Mouse (Mus musculus) embryonic facial prominence, embryonic 12.5 days (tissue): ENCODE data around the gene Sall4. TPM values are rescaled to one million over a fixed set of nuclear protein-coding genes. Genes with fewer than 3 reads are reported as not detected.
A peak's percentile ranks its signal among the peaks of the same experiment; 100 is the strongest.

Experiments
- ATAC-seq: fragments of 200-750 bp; cut with Nextera tagmentation; 2 replicates; pipeline ENCODE4 v1.8.0; 2017; ENCODE audit not compliant: insufficient number of reproducible peaks, insufficient read depth, low FRiP score, low TSS enrichment
- H3K27ac ChIP-seq: fragments of 300-500 bp; sonication (generic); 2 replicates; pipeline ENCODE4 v1.5.1; 2016; ENCODE audit warnings: mild to moderate bottlenecking
- H3K27me3 ChIP-seq: fragments of 300-500 bp; sonication (generic); 2 replicates; pipeline ENCODE4 v1.6.1; 2016; ENCODE audit warnings: mild to moderate bottlenecking, moderate library complexity
- H3K36me3 ChIP-seq: fragments of 300-500 bp; sonication (generic); 2 replicates; pipeline ENCODE4 v1.6.1; 2016; ENCODE audit warnings: mild to moderate bottlenecking
- H3K4me1 ChIP-seq: fragments of 300-500 bp; sonication (generic); 2 replicates; pipeline ENCODE4 v1.6.1; 2016
- H3K4me2 ChIP-seq: fragments of 300-500 bp; sonication (generic); replicated peaks from 2 replicates; pipeline ENCODE4 v1.6.1; 2016; ENCODE audit warnings: mild to moderate bottlenecking, moderate library complexity
- H3K4me3 ChIP-seq: fragments of 300-500 bp; sonication (generic); 2 replicates; pipeline ENCODE4 v1.5.1; 2016; ENCODE audit warnings: mild to moderate bottlenecking
- H3K9ac ChIP-seq: fragments of 300-500 bp; sonication (generic); 2 replicates; pipeline ENCODE4 v1.6.1; 2016; ENCODE audit warnings: mild to moderate bottlenecking, moderate library complexity
- H3K9me3 ChIP-seq: fragments of 300-500 bp; sonication (generic); 2 replicates; pipeline ENCODE4 v1.6.1; 2016; ENCODE audit warnings: mild to moderate bottlenecking, moderate library complexity
- WGBS: fragments of 180-500 bp; shearing (Covaris S2); methylation state at CpG from one replicate; pipeline ENCODE4 v1.1.7; 2016; 5-methylcytosine and 5-hydroxymethylcytosine counted together
- polyA plus RNA-seq: library from polyadenylated mRNA; unstranded; fragments of >200 nt; fragmentation: Nextera tagmentation; extraction: Ambion mirVana; gene quantifications from 2 replicates; pipeline ENCODE4 v1.2.1, GENCODE M21; 2016

Sall4 gene
- polyA plus RNA-seq, 1 experiment from 2014 or later: 2.9 TPM

GRCm38 (mm10) chr2:168742649-168743048 lies 25.1 kb downstream of the Sall4 start:
- H3K9me3 ChIP-seq: no peaks in the 10 kb centered on the region
- no peaks in the 10 kb centered on the region for H3K4me1 ChIP-seq
- H3K9ac ChIP-seq: no peak overlapping the region
- H3K4me3 ChIP-seq: peak overlapping the region; percentile 88
- H3K4me2 ChIP-seq: peak overlapping the region; percentile 74
- H3K27ac ChIP-seq: peak overlapping the region; percentile 82; the same call in 1 of the 2 replicates
- 24% methylated on average over 7 of the region's 7 CpGs for WGBS
- no peaks in the 10 kb centered on the region for H3K36me3 ChIP-seq
- H3K27me3 ChIP-seq: no peaks in the 10 kb centered on the region
- no peak for ATAC-seq

- Histone ChIP-seq H3K9ac (peak within 1 kb of the TSS; percentile 85), H3K36me3 (no peaks in the 10 kb centered on the region), H3K4me1 (no peaks in the 10 kb centered on the region), H3K27me3 (no peaks in the 10 kb centered on the region), H3K27ac (peak within 1 kb of the TSS; percentile 82), H3K4me2 (peak within 1 kb of the TSS; percentile 74), H3K9me3 (no peaks in the 10 kb centered on the region), H3K4me3 (peak within 1 kb of the TSS; percentile 88)
- WGBS: 10% methylated on average over 20 of the region's 33 CpGs
- ATAC-seq: peak; percentile 53; the same call in 1 of the 2 replicates
These were observed 25.6 kb downstream of the Sall4 start, which contains the start of gene Atp9a for GRCm38 (mm10) chr2:168742059-168742627. Gene Atp9a, minus strand, starts transcription at chr2:168742409.

GRCm38 (mm10) chr2:168741273-168742058 lies 26.3 kb downstream of the Sall4 start:
- WGBS: 1% methylated on average over 37 of the region's 108 CpGs
- no peaks in the 10 kb centered on the region for H3K9me3 ChIP-seq
- no peaks in the 10 kb centered on the region for H3K4me1 ChIP-seq
- peak; percentile 84 for ATAC-seq
- H3K4me2 ChIP-seq: peak overlapping the region; percentile 74
- H3K27ac ChIP-seq: peak overlapping the region; percentile 82
- H3K36me3 ChIP-seq: no peaks in the 10 kb centered on the region
- peak overlapping the region; percentile 88 for H3K4me3 ChIP-seq
- no peaks in the 10 kb centered on the region for H3K27me3 ChIP-seq
- peak overlapping the region; percentile 85 for H3K9ac ChIP-seq

- no peak for ATAC-seq
- peak overlapping the region; percentile 88 for H3K4me3 ChIP-seq
- H3K4me2 ChIP-seq: peak overlapping the region; percentile 69
- no peak overlapping the region for H3K27ac ChIP-seq
- H3K9ac ChIP-seq: no peak overlapping the region
- H3K36me3 ChIP-seq: no peaks in the 10 kb centered on the region
- WGBS: 91% methylated on average over 10 of the region's 10 CpGs
- H3K9me3 ChIP-seq: no peaks in the 10 kb centered on the region
- H3K27me3 ChIP-seq: no peaks in the 10 kb centered on the region
- H3K4me1 ChIP-seq: no peaks in the 10 kb centered on the region
These were observed 27.2 kb downstream of the Sall4 start for GRCm38 (mm10) chr2:168740496-168740895.

- no peaks in the 10 kb centered on the region for H3K9me3 ChIP-seq
- H3K4me3 ChIP-seq: no peak overlapping the region
- no peaks in the 10 kb centered on the region for H3K4me1 ChIP-seq
- no peak for ATAC-seq
- WGBS: 93% methylated on average over 1 of the region's 1 CpGs
- H3K27me3 ChIP-seq: no peaks in the 10 kb centered on the region
- no peak overlapping the region for H3K4me2 ChIP-seq
- H3K36me3 ChIP-seq: no peaks in the 10 kb centered on the region
- H3K27ac ChIP-seq: no peak overlapping the region
- H3K9ac ChIP-seq: no peak overlapping the region
These were observed 28.9 kb downstream of the Sall4 start for GRCm38 (mm10) chr2:168738854-168739253.

- Histone ChIP-seq H3K36me3 (no peaks in the 10 kb centered on the region), H3K27ac (no peak overlapping the region), H3K4me3 (no peak overlapping the region), H3K9me3 (no peaks in the 10 kb centered on the region), H3K4me2 (no peak overlapping the region), H3K9ac (no peak overlapping the region), H3K4me1 (no peaks in the 10 kb centered on the region), H3K27me3 (no peaks in the 10 kb centered on the region)
- no peak for ATAC-seq
- WGBS: 64% methylated on average over 10 of the region's 10 CpGs
These were observed 29.9 kb downstream of the Sall4 start for GRCm38 (mm10) chr2:168737878-168738277.

GRCm38 (mm10) chr2:168734023-168734422 lies 33.7 kb downstream of the Sall4 start:
- ATAC-seq: no peak
- no peaks in the 10 kb centered on the region for H3K27me3 ChIP-seq
- 41% methylated on average over 11 of the region's 11 CpGs for WGBS
- no peaks in the 10 kb centered on the region for H3K9me3 ChIP-seq
- H3K9ac ChIP-seq: no peak overlapping the region
- H3K4me2 ChIP-seq: no peak overlapping the region
- H3K27ac ChIP-seq: no peak overlapping the region
- H3K4me1 ChIP-seq: peaks cover 11% of the 10 kb centered on the region; the same call in 1 of the 2 replicates
- H3K36me3 ChIP-seq: no peaks in the 10 kb centered on the region
- no peak overlapping the region for H3K4me3 ChIP-seq

- Histone ChIP-seq H3K27ac (no peak overlapping the region), H3K4me2 (no peak overlapping the region), H3K4me3 (no peak overlapping the region), H3K9me3 (no peaks in the 10 kb centered on the region), H3K9ac (no peak overlapping the region), H3K4me1 (peaks cover 11% of the 10 kb centered on the region; the same call in 1 of the 2 replicates), H3K36me3 (no peaks in the 10 kb centered on the region), H3K27me3 (no peaks in the 10 kb centered on the region)
- no peak for ATAC-seq
- 53% methylated on average over 8 of the region's 8 CpGs for WGBS
These were observed 36.5 kb downstream of the Sall4 start for GRCm38 (mm10) chr2:168731258-168731657.

GRCm38 (mm10) chr2:168729736-168730135 lies 38.0 kb downstream of the Sall4 start:
- Histone ChIP-seq H3K4me3 (no peak overlapping the region), H3K9ac (no peak overlapping the region), H3K27me3 (no peaks in the 10 kb centered on the region), H3K27ac (no peak overlapping the region), H3K4me1 (peaks cover 14% of the 10 kb centered on the region; the same call in 1 of the 2 replicates), H3K4me2 (no peak overlapping the region), H3K36me3 (no peaks in the 10 kb centered on the region), H3K9me3 (no peaks in the 10 kb centered on the region)
- 82% methylated on average over 12 of the region's 12 CpGs for WGBS
- ATAC-seq: no peak

GRCm38 (mm10) chr2:168728045-168728444 lies 39.7 kb downstream of the Sall4 start:
- H3K4me2 ChIP-seq: no peak overlapping the region
- no peak overlapping the region for H3K27ac ChIP-seq
- no peak overlapping the region for H3K9ac ChIP-seq
- no peak for ATAC-seq
- peaks cover 14% of the 10 kb centered on the region; the same call in 1 of the 2 replicates for H3K4me1 ChIP-seq
- no peaks in the 10 kb centered on the region for H3K9me3 ChIP-seq
- H3K36me3 ChIP-seq: no peaks in the 10 kb centered on the region
- WGBS: 83% methylated on average over 12 of the region's 12 CpGs
- H3K27me3 ChIP-seq: no peaks in the 10 kb centered on the region
- no peak overlapping the region for H3K4me3 ChIP-seq

GRCm38 (mm10) chr2:168726007-168726406 lies 41.7 kb downstream of the Sall4 start:
- ATAC-seq: peak; percentile 52; the same call in 1 of the 2 replicates
- 56% methylated on average over 6 of the region's 6 CpGs for WGBS
- H3K9me3 ChIP-seq: no peaks in the 10 kb centered on the region
- no peak overlapping the region for H3K4me3 ChIP-seq
- no peak overlapping the region for H3K9ac ChIP-seq
- H3K36me3 ChIP-seq: no peaks in the 10 kb centered on the region
- 0 out of 2 replicates have a peak overlapping the region, but pooled peaks have one; percentile 3 for H3K27ac ChIP-seq
- no peak overlapping the region for H3K4me2 ChIP-seq
- no peaks in the 10 kb centered on the region for H3K27me3 ChIP-seq
- peaks cover 7% of the 10 kb centered on the region; the same call in 1 of the 2 replicates for H3K4me1 ChIP-seq

- Histone ChIP-seq H3K9ac (no peak overlapping the region), H3K9me3 (no peaks in the 10 kb centered on the region), H3K36me3 (no peaks in the 10 kb centered on the region), H3K27me3 (no peaks in the 10 kb centered on the region), H3K27ac (no peak overlapping the region), H3K4me1 (peaks cover 22% of the 10 kb centered on the region), H3K4me2 (no peak overlapping the region), H3K4me3 (no peak overlapping the region)
- no peak for ATAC-seq
- 86% methylated on average over 14 of the region's 14 CpGs for WGBS
These were observed 46.4 kb downstream of the Sall4 start for GRCm38 (mm10) chr2:168721313-168721712.
